Mouse (Mus musculus): ENCODE results near the gene Ace. TPM values are rescaled to one million over a fixed set of nuclear protein-coding genes. Genes with fewer than 3 reads are reported as not detected.

The Ace gene
- polyA plus RNA-seq, 1 experiment from 2014 or later, result 0.44 TPM

DNA sequence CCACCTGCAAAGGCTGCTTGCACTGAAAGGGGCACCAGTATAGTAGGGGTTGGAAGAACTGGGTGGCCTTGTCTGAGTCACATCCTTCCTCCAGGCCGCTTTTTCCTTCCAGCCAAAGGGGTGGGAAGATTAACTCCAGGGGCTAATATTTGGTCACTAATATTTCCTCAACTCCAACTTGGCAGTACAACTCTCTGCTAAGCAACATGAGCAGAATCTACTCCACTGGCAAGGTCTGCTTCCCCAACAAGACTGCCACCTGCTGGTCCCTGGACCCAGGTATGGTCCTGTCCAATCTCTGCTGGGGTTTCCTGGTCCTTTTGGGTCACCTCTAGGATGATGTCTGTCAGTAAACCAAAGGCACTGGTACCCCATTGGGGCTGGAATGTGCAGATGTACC, 1.8 kb downstream of the Ace start:
- no peak overlapping the region for H3K4me2 ChIP-seq (ENCODE audit: low read depth)
- 0 out of 2 replicates have a peak, but pooled peaks cover 2% of the 10 kb centered on the region for H3K4me1 ChIP-seq (ENCODE audit: control insufficient read depth, insufficient read depth, low read length)
- H3K27ac ChIP-seq (ENCODE audit: low read depth, low read length), result no peak overlapping the region
- H3K4me3 ChIP-seq (ENCODE audit: low read depth, low read length), result no peak overlapping the region
- peaks cover 28% of the 10 kb centered on the region for H3K27me3 ChIP-seq (ENCODE audit: control insufficient read depth, insufficient read depth, low read length)
- WGBS, result 71% methylated on average over 1 of the region's 1 CpGs
- no peak for ATAC-seq (ENCODE audit: insufficient read depth, low FRiP score, low TSS enrichment)
- no peaks in the 10 kb centered on the region for H3K36me3 ChIP-seq (ENCODE audit: control insufficient read depth, insufficient read depth, low read length)
- no peak for DNase-seq (ENCODE audit: low spot score)
- H3K9ac ChIP-seq (ENCODE audit: low read length), result no peak overlapping the region
- no peaks in the 10 kb centered on the region for H3K9me3 ChIP-seq (ENCODE audit: control insufficient read depth, low read length)

DNA sequence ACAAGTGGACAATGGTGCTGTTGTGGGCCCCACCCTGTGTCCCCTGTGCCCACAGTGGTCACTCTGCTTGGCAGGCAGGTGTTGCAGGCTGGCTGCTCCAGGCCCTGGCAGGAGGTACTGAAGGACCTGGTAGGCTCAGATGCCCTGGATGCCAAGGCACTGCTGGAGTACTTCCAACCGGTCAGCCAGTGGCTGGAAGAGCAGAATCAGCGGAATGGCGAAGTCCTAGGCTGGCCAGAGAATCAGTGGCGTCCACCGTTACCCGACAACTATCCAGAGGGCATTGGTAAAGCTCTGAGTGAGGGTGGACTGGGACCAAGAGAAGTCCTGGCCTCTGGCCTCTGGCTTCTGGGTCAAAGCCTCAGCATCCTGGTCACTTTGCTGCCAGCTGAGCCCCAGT, 6.8 kb downstream of the Ace start:
- no peaks in the 10 kb centered on the region for H3K4me1 ChIP-seq (ENCODE audit: control insufficient read depth, insufficient read depth, low read length)
- H3K27me3 ChIP-seq (ENCODE audit: control insufficient read depth, insufficient read depth, low read length), result peaks cover 2% of the 10 kb centered on the region; the same call in 1 of the 2 replicates
- ATAC-seq (ENCODE audit: insufficient read depth, low FRiP score, low TSS enrichment), result no peak

DNA sequence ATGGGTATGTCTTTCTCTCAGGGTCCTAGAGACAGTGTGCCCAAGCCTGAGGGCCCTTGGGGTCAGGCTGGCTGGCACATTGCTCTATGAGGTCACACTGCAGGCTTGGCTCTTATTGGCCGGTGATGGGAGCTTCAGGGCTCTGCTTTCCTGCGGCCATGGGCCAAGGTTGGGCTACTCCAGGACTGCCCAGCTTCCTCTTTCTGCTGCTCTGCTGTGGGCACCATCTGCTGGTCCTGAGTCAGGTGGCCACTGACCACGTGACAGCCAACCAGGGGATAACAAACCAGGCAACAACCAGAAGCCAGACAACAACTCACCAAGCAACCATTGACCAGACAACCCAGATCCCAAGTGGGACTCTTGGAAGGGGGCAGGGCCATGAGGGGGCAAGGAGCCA, 7.3 kb downstream of the Ace start:
- Histone ChIP-seq H3K9ac (ENCODE audit: low read length) (no peak overlapping the region), H3K27ac (ENCODE audit: low read depth, low read length) (no peak overlapping the region), H3K27me3 (ENCODE audit: control insufficient read depth, insufficient read depth, low read length) (no peaks in the 10 kb centered on the region), H3K4me3 (ENCODE audit: low read depth, low read length) (no peak overlapping the region), H3K9me3 (ENCODE audit: control insufficient read depth, low read length) (no peaks in the 10 kb centered on the region), H3K36me3 (ENCODE audit: control insufficient read depth, insufficient read depth, low read length) (no peaks in the 10 kb centered on the region), H3K4me2 (ENCODE audit: low read depth) (no peak overlapping the region), H3K4me1 (ENCODE audit: control insufficient read depth, insufficient read depth, low read length) (no peaks in the 10 kb centered on the region)
- 85% methylated on average over 3 of the region's 3 CpGs for WGBS
- DNase-seq (ENCODE audit: low spot score) (no peak), ATAC-seq (ENCODE audit: insufficient read depth, low FRiP score, low TSS enrichment) (no peak)

More for the DNA sequence above, 6.8 kb downstream of the Ace start:
- Histone ChIP-seq H3K27ac (ENCODE audit: low read depth, low read length) (no peak overlapping the region), H3K9ac (ENCODE audit: low read length) (no peak overlapping the region), H3K4me3 (ENCODE audit: low read depth, low read length) (no peak overlapping the region), H3K9me3 (ENCODE audit: control insufficient read depth, low read length) (no peaks in the 10 kb centered on the region), H3K4me2 (ENCODE audit: low read depth) (no peak overlapping the region), H3K36me3 (ENCODE audit: control insufficient read depth, insufficient read depth, low read length) (no peaks in the 10 kb centered on the region)
- 87% methylated on average over 6 of the region's 6 CpGs for WGBS
- DNase-seq (ENCODE audit: low spot score), result no peak

DNA sequence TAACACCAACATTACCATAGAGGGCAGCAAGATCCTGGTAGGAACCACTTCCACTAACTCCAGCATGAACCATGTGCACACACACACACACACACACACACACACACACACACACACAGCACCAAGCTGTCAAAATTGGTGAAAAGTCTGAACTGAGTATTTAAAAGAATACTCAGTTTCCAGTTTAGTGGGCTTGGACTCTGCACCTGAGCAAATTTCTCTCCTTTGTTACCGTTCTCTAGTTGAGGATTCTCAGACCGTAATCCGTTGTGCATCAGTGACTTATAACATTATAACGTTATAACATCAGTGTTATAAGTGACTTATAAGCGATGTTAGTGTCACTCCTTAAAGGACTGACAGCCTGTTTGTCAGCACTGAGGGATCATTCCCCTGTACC, 7.9 kb downstream of the Ace start:
- DNase-seq (ENCODE audit: low spot score), result no peak
- no peak for ATAC-seq (ENCODE audit: insufficient read depth, low FRiP score, low TSS enrichment)
- H3K4me3 ChIP-seq (ENCODE audit: low read depth, low read length), result no peak overlapping the region
- no peaks in the 10 kb centered on the region for H3K4me1 ChIP-seq (ENCODE audit: control insufficient read depth, insufficient read depth, low read length)
- H3K27ac ChIP-seq (ENCODE audit: low read depth, low read length), result no peak overlapping the region
- no peak overlapping the region for H3K4me2 ChIP-seq (ENCODE audit: low read depth)
- H3K9me3 ChIP-seq (ENCODE audit: control insufficient read depth, low read length), result no peaks in the 10 kb centered on the region
- 88% methylated on average over 5 of the region's 5 CpGs for WGBS
- H3K27me3 ChIP-seq (ENCODE audit: control insufficient read depth, insufficient read depth, low read length), result no peaks in the 10 kb centered on the region
- H3K36me3 ChIP-seq (ENCODE audit: control insufficient read depth, insufficient read depth, low read length), result no peaks in the 10 kb centered on the region
- H3K9ac ChIP-seq (ENCODE audit: low read length), result no peak overlapping the region

DNA sequence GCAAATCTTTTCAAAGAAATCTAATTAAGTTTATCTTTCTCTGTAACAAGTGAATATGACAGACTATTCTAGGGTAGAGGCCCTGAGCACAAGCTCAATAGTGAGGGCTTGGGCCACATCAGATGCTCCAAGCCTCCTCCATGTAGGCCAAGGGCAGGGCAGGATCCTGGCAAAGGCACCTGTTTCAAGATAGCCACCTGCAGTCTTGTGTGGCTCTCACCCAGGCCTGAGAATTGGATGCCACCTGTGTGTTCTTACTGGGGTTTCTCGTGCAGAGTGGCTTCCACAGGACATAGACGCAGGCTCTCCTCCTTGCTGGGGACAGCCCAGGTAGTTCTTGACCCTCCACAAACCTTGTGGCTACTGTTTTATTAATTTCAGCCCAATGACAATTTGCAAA, 10.5 kb downstream of the Ace start:
- Histone ChIP-seq H3K4me1 (ENCODE audit: control insufficient read depth, insufficient read depth, low read length) (no peaks in the 10 kb centered on the region), H3K9me3 (ENCODE audit: control insufficient read depth, low read length) (no peaks in the 10 kb centered on the region), H3K36me3 (ENCODE audit: control insufficient read depth, insufficient read depth, low read length) (no peaks in the 10 kb centered on the region), H3K9ac (ENCODE audit: low read length) (no peak overlapping the region), H3K4me2 (ENCODE audit: low read depth) (no peak overlapping the region), H3K27ac (ENCODE audit: low read depth, low read length) (no peak overlapping the region), H3K27me3 (ENCODE audit: control insufficient read depth, insufficient read depth, low read length) (no peaks in the 10 kb centered on the region), H3K4me3 (ENCODE audit: low read depth, low read length) (no peak overlapping the region)
- WGBS, result 92% methylated on average over 2 of the region's 2 CpGs
- ATAC-seq (ENCODE audit: insufficient read depth, low FRiP score, low TSS enrichment) (no peak), DNase-seq (ENCODE audit: low spot score) (no peak)

DNA sequence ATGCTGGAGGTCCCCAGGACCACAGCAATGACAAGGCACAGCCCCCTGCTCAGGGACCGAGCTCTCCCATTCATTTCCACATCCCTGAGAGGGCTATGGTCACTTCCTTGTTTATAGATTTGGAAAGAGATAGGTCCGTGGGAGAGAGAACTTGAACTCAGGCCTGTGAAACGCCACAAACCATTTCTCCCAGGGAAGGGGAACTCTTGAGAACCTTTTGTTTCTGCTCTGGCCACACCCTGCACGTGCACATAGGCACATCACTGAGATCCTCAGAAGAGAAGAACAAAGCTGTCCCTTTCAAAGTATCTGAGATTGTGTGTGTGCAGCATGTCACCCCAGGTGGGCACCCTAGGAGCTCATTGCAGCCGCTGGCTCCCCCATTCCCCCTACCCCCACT, 10.9 kb downstream of the Ace start:
- H3K4me2 ChIP-seq (ENCODE audit: low read depth), result no peak overlapping the region
- no peak overlapping the region for H3K4me3 ChIP-seq (ENCODE audit: low read depth, low read length)
- no peaks in the 10 kb centered on the region for H3K9me3 ChIP-seq (ENCODE audit: control insufficient read depth, low read length)
- H3K36me3 ChIP-seq (ENCODE audit: control insufficient read depth, insufficient read depth, low read length), result no peaks in the 10 kb centered on the region
- no peaks in the 10 kb centered on the region for H3K27me3 ChIP-seq (ENCODE audit: control insufficient read depth, insufficient read depth, low read length)
- no peak for ATAC-seq (ENCODE audit: insufficient read depth, low FRiP score, low TSS enrichment)
- no peak overlapping the region for H3K27ac ChIP-seq (ENCODE audit: low read depth, low read length)
- H3K9ac ChIP-seq (ENCODE audit: low read length), result no peak overlapping the region
- WGBS, result 73% methylated on average over 5 of the region's 5 CpGs
- DNase-seq (ENCODE audit: low spot score), result no peak
- H3K4me1 ChIP-seq (ENCODE audit: control insufficient read depth, insufficient read depth, low read length), result no peaks in the 10 kb centered on the region

DNA sequence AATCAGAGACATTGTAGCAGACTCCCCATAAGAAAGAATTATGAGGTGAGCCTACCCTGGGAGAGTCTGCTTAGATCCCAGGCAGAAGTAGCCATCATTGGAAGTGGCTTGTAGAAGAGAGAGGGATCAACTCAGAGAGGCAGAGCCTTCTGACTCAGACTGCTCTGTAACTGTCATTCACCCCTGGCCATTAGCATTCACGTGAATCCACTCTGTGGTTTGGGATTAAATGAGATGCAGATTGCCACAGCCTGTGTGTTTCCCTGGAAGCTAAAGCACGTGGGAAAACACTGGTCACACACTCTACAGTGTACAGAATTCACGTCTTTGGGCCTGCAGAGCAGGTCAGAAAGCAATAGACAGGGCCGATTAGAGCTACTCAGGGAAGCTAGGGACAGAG, 16.7 kb downstream of the Ace start:
- no peak overlapping the region for H3K4me2 ChIP-seq (ENCODE audit: low read depth)
- no peak for ATAC-seq (ENCODE audit: insufficient read depth, low FRiP score, low TSS enrichment)
- no peaks in the 10 kb centered on the region for H3K36me3 ChIP-seq (ENCODE audit: control insufficient read depth, insufficient read depth, low read length)
- H3K4me1 ChIP-seq (ENCODE audit: control insufficient read depth, insufficient read depth, low read length), result no peaks in the 10 kb centered on the region
- no peak for DNase-seq (ENCODE audit: low spot score)
- H3K9ac ChIP-seq (ENCODE audit: low read length), result no peak overlapping the region
- H3K9me3 ChIP-seq (ENCODE audit: control insufficient read depth, low read length), result no peaks in the 10 kb centered on the region
- WGBS, result 83% methylated on average over 4 of the region's 4 CpGs
- H3K4me3 ChIP-seq (ENCODE audit: low read depth, low read length), result no peak overlapping the region
- no peaks in the 10 kb centered on the region for H3K27me3 ChIP-seq (ENCODE audit: control insufficient read depth, insufficient read depth, low read length)
- no peak overlapping the region for H3K27ac ChIP-seq (ENCODE audit: low read depth, low read length)

DNA sequence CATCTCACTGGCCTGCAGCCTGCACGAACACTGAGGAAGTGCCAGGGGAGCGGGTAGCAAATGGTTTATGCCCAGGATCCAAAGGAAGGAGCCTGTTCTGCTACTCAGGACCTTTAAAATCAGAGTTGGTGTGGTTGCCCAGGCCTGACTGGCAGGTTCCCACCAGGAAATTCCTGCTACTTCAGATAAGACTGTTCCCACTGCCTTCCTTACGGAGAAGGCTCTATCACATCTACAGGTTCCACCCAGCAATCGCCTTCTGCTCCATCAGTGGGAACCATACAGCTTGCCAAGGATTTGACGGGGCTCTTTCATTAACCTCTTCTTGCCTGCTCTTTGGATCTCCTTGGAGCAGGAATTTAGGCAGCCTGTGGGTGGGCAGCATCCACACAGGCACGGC, 19.7 kb downstream of the Ace start:
- H3K4me2 ChIP-seq (ENCODE audit: low read depth), result no peak overlapping the region
- DNase-seq (ENCODE audit: low spot score), result no peak
- H3K4me1 ChIP-seq (ENCODE audit: control insufficient read depth, insufficient read depth, low read length), result no peaks in the 10 kb centered on the region
- H3K9me3 ChIP-seq (ENCODE audit: control insufficient read depth, low read length), result no peaks in the 10 kb centered on the region
- ATAC-seq (ENCODE audit: insufficient read depth, low FRiP score, low TSS enrichment), result no peak
- H3K36me3 ChIP-seq (ENCODE audit: control insufficient read depth, insufficient read depth, low read length), result no peaks in the 10 kb centered on the region
- WGBS, result 86% methylated on average over 6 of the region's 6 CpGs
- no peak overlapping the region for H3K9ac ChIP-seq (ENCODE audit: low read length)
- H3K27me3 ChIP-seq (ENCODE audit: control insufficient read depth, insufficient read depth, low read length), result no peaks in the 10 kb centered on the region
- no peak overlapping the region for H3K27ac ChIP-seq (ENCODE audit: low read depth, low read length)
- H3K4me3 ChIP-seq (ENCODE audit: low read depth, low read length), result no peak overlapping the region

DNA sequence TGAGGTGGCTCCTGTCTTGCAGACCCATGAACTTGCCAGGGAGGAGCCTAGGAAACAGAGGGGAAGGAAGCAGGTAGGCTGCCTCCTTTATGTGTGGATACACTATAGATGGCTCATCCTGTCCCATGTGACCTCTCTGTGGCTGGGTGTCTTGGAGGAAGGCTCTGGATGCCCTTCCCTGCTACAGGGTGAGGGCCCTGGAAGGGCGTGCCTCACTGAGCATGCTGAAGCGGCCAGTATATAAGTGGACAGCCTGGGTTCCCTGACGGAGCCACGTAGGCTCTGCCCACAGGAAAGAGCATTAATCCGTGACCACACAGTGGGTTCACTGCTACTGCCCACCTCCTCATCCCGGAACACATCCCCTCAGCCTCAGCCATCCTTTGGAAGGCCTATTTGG, 21.7 kb downstream of the Ace start:
- Histone ChIP-seq H3K27me3 (ENCODE audit: control insufficient read depth, insufficient read depth, low read length) (no peaks in the 10 kb centered on the region), H3K4me1 (ENCODE audit: control insufficient read depth, insufficient read depth, low read length) (no peaks in the 10 kb centered on the region), H3K9ac (ENCODE audit: low read length) (no peak overlapping the region), H3K4me3 (ENCODE audit: low read depth, low read length) (no peak overlapping the region), H3K27ac (ENCODE audit: low read depth, low read length) (no peak overlapping the region), H3K9me3 (ENCODE audit: control insufficient read depth, low read length) (no peaks in the 10 kb centered on the region), H3K4me2 (ENCODE audit: low read depth) (no peak overlapping the region), H3K36me3 (ENCODE audit: control insufficient read depth, insufficient read depth, low read length) (no peaks in the 10 kb centered on the region)
- DNase-seq (ENCODE audit: low spot score) (no peak), ATAC-seq (ENCODE audit: insufficient read depth, low FRiP score, low TSS enrichment) (no peak)
- WGBS, result 86% methylated on average over 6 of the region's 6 CpGs

Data from neural tube, embryonic 11.5 days (tissue).